Mouse (Mus musculus) heart, adult 2 months (tissue): ENCODE data around the gene Tenm3.

ENCODE experiments used
- CTCF ChIP-seq: fragments of 200-600 bp; IDR thresholded peaks from 2 replicates; pipeline ENCODE4 v1.8.1; 2022; ENCODE audit warnings: antibody characterized with exemption, mild to moderate bottlenecking, moderate library complexity
- POLR2A ChIP-seq: fragments of 200-500 bp; IDR thresholded peaks from 2 replicates; pipeline ENCODE4 v1.6.1; 2011; ENCODE audit warnings: mild to moderate bottlenecking, low read depth, low read length, control low read depth; ENCODE audit not compliant: insufficient read depth

- TF ChIP-seq CTCF, result no peak
- no peak for TF ChIP-seq POLR2A
These were observed 565.6 kb downstream of the Tenm3 start for GRCm38 (mm10) chr8:48277986-48278635.
